Mouse (Mus musculus) liver, adult 2 months (tissue): ENCODE measurements around the gene Klf15. TPM values are rescaled to one million over a fixed set of nuclear protein-coding genes. Genes with fewer than 3 reads are reported as not detected.

ENCODE experiments used
- DNase-seq: peaks from one replicate; pipeline ENCODE4 v3.0.0-alpha.2; 2011; ENCODE audit warnings: low read depth, low spot score; ENCODE audit errors: extremely low read depth
- H3K27ac ChIP-seq: fragments of 200-500 bp; replicated peaks from 2 replicates; pipeline ENCODE4 v1.5.1; 2012; ENCODE audit warnings: low read depth, mild to moderate bottlenecking, control low read depth, inconsistent platforms, low read length; ENCODE audit not compliant: insufficient read depth
- H3K27me3 ChIP-seq: fragments of 200-500 bp; 2 replicates; pipeline ENCODE4 v1.6.1; 2012; ENCODE audit warnings: mild to moderate bottlenecking, moderate library complexity, low read length, inconsistent platforms; ENCODE audit not compliant: control insufficient read depth, insufficient read depth
- H3K36me3 ChIP-seq: fragments of 200-500 bp; 2 replicates; pipeline ENCODE4 v1.6.1; 2012; ENCODE audit warnings: low read length, inconsistent platforms; ENCODE audit not compliant: control insufficient read depth, insufficient read depth
- H3K4me1 ChIP-seq: fragments of 200-500 bp; 2 replicates; pipeline ENCODE4 v1.6.1; 2011; ENCODE audit warnings: low read length; ENCODE audit not compliant: control insufficient read depth, insufficient read depth
- H3K4me3 ChIP-seq: fragments of 200-500 bp; 2 replicates; pipeline ENCODE4 v1.5.1; 2011; ENCODE audit warnings: low read depth, mild to moderate bottlenecking, control low read depth, low read length, moderate library complexity; ENCODE audit not compliant: insufficient read depth
- H3K79me2 ChIP-seq: fragments of 200-500 bp; 2 replicates; pipeline ENCODE4 v1.6.1; 2012; ENCODE audit warnings: inconsistent platforms, mild to moderate bottlenecking, low read length, moderate library complexity; ENCODE audit not compliant: control insufficient read depth, insufficient read depth
- H3K9ac ChIP-seq: fragments of 200-500 bp; 2 replicates; pipeline ENCODE4 v1.6.1; 2012; ENCODE audit warnings: low read depth, mild to moderate bottlenecking, control low read depth, inconsistent platforms, low read length
- CTCF ChIP-seq: fragments of 200-500 bp; IDR thresholded peaks from 2 replicates; pipeline ENCODE4 v1.5.1; 2011; ENCODE audit warnings: low read depth, low read length, control low read depth
- POLR2A ChIP-seq: fragments of 200-500 bp; IDR thresholded peaks from 2 replicates; pipeline ENCODE4 v1.6.1; 2011; ENCODE audit warnings: low read length, control low read depth; ENCODE audit not compliant: insufficient read depth; ENCODE audit errors: extremely low read depth
- WGBS: fragments of 180-500 bp; shearing (Covaris S2); methylation state at CpG from one replicate; pipeline ENCODE4 v1.1.7; 2018; 5-methylcytosine and 5-hydroxymethylcytosine counted together
- polyA plus RNA-seq: library from polyadenylated mRNA; depleted of rRNA; stranded (reverse); fragments of >200 nt; gene quantifications from 2 replicates; pipeline ENCODE4 v1.2.3, GENCODE M21; 2012
- total RNA-seq: library from RNA; depleted of rRNA; stranded (reverse); fragments of >200 nt; gene quantifications from 2 replicates; pipeline ENCODE4 v1.2.3, GENCODE M21; 2014

Gene Klf15
- total and polyA plus RNA-seq, 2 experiments = 147 to 148 TPM

DNA sequence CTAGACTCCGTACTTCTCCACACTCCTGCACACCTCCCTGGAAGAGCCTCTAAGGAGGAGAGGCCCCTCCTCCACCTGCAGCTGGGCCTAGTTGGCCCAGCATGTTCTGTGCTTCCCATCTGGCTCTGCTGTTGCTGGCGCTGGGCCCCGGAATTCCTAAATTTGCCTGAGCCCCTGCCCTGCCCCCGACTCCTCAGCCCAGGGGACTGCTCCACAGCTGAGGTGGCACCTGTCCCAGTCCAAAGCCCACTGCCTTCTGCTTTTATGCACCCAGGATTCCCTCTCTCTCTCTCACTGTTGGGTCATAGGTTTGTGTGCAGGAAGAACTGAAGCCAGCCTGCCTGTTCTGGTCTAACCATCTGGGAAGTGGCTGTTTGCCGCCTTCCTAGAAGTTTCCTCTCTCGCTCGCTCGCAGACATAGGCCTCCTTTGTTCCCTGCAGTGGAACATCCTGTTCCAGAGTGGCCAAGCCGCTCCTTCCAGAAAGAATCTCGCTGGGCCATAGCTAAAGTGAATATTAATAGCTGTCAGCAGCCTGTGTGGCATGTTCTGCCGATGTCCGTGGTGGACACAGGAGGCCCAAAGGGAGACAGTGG is 8.7 kb downstream of the Klf15 start:
- Histone ChIP-seq H3K27me3 (no peaks in the 10 kb centered on the region), H3K4me3 (peak overlapping the region; percentile 86), H3K79me2 (peaks cover 39% of the 10 kb centered on the region), H3K36me3 (peaks cover 38% of the 10 kb centered on the region), H3K9ac (peak overlapping the region; percentile 85), H3K4me1 (peaks cover 54% of the 10 kb centered on the region), H3K27ac (peak overlapping the region; percentile 99)
- no peak for TF ChIP-seq POLR2A
- no peak for TF ChIP-seq CTCF
- peak; percentile 55 for DNase-seq
- WGBS = 20% methylated on average over 12 of the region's 12 CpGs

DNA sequence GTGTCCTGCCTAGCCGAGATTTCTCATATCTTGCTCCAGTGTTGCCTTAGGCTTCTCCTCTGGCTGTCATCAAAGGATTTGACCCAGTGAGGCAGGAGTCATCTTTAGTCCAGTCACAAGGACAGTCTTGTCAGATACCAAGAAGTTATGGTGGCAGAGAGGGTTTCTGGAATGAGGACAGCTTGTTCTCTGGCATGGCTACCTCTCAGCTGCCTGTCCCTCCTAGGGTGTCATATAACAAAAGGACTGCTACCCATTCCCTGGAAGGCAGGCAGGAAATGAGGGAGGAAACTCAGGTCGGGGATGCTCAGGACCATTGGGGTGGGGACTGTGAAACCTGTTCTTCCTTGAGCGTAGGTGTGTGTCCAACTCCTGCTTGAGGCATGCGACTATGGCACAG is 9.7 kb downstream of the Klf15 start:
- no peak overlapping the region for H3K4me3 ChIP-seq
- 50% methylated on average over 4 of the region's 4 CpGs for WGBS
- peak overlapping the region; percentile 99 for H3K27ac ChIP-seq
- peaks cover 61% of the 10 kb centered on the region for H3K4me1 ChIP-seq
- peak; percentile 43 for DNase-seq
- peak overlapping the region; percentile 85 for H3K9ac ChIP-seq
- H3K36me3 ChIP-seq = peaks cover 33% of the 10 kb centered on the region
- H3K79me2 ChIP-seq = peaks cover 32% of the 10 kb centered on the region
- TF ChIP-seq POLR2A = no peak
- TF ChIP-seq CTCF = no peak
- no peaks in the 10 kb centered on the region for H3K27me3 ChIP-seq

DNA sequence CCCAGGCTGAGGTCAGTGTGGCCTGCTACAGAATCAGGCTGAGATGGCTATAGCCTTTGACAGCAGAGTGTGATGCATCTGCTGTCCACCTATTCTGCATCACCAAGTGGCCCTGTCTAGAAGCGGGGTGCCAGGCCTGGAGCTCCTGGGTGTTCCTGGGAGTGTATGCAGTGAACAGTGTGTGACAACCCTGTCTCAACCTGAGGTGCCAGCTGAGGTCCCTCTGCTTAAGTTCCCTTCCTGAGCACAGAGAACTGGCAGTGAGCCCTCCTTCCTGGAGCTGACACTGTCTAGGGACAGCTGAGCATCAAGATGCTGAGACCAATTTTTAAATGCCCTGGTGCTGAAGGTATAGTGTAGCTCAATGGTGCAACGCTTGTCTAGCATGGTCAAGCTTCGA is 10.3 kb downstream of the Klf15 start:
- WGBS = 77% methylated on average over 3 of the region's 3 CpGs

GRCm38 (mm10) chr6:90473630-90474360 is 11.4 kb downstream of the Klf15 start:
- Histone ChIP-seq H3K27ac (peak overlapping the region; percentile 12), H3K79me2 (peaks cover 15% of the 10 kb centered on the region; the same call in 1 of the 2 replicates), H3K9ac (0 out of 2 replicates have a peak overlapping the region, but pooled peaks have one; percentile 10), H3K4me3 (no peak overlapping the region), H3K36me3 (peaks cover 20% of the 10 kb centered on the region), H3K27me3 (no peaks in the 10 kb centered on the region), H3K4me1 (peaks cover 62% of the 10 kb centered on the region)
- TF ChIP-seq POLR2A = no peak
- no peak for TF ChIP-seq CTCF
- WGBS = 72% methylated on average over 24 of the region's 24 CpGs
- DNase-seq = peak; percentile 60

More for the DNA sequence above, 10.3 kb downstream of the Klf15 start:
- DNase-seq = peak; percentile 53
- Histone ChIP-seq H3K79me2 (peaks cover 26% of the 10 kb centered on the region), H3K4me3 (no peak overlapping the region), H3K9ac (peak overlapping the region; percentile 85), H3K4me1 (peaks cover 62% of the 10 kb centered on the region), H3K27me3 (no peaks in the 10 kb centered on the region), H3K36me3 (peaks cover 30% of the 10 kb centered on the region), H3K27ac (peak overlapping the region; percentile 99; the same call in 1 of the 2 replicates)
- no peak for TF ChIP-seq CTCF
- TF ChIP-seq POLR2A = no peak

DNA sequence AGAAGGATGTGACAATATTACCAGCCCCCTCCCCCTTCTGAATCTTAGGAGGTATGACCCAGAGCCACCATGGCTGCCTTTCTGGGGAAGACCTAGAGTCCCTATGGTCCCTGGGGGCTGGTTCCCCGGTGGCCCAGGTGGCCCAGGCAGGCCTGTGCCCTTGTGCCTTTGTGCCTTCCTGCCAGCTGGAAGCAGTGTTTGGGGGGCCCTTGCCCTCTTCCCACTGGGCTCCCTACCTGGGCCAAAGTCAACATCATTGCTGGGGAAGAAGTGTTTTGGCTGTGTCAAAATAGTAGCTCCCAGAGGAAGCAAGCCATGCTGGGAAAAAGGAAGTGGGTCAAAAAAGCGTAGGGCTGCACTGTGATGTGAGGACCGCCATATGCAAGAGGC is 12.0 kb downstream of the Klf15 start:
- H3K4me3 ChIP-seq = no peak overlapping the region
- peaks cover 60% of the 10 kb centered on the region for H3K4me1 ChIP-seq
- peak overlapping the region; percentile 4 for H3K27ac ChIP-seq
- H3K36me3 ChIP-seq = peaks cover 18% of the 10 kb centered on the region; the same call in 1 of the 2 replicates
- no peak for DNase-seq
- H3K9ac ChIP-seq = no peak overlapping the region
- H3K27me3 ChIP-seq = no peaks in the 10 kb centered on the region
- TF ChIP-seq POLR2A = no peak
- no peak for TF ChIP-seq CTCF
- peaks cover 10% of the 10 kb centered on the region; the same call in 1 of the 2 replicates for H3K79me2 ChIP-seq
- WGBS = 41% methylated on average over 3 of the region's 3 CpGs
